Mouse (Mus musculus): ENCODE results near the gene Eif4a2. TPM values are rescaled to one million over a fixed set of nuclear protein-coding genes. Genes with fewer than 3 reads are reported as not detected.
A peak's percentile ranks its signal among the peaks of the same experiment; 100 is the strongest.

Eif4a2 gene
- total and polyA plus RNA-seq, 2 experiments from 2014 or later, result 260 to 490 TPM

DNA sequence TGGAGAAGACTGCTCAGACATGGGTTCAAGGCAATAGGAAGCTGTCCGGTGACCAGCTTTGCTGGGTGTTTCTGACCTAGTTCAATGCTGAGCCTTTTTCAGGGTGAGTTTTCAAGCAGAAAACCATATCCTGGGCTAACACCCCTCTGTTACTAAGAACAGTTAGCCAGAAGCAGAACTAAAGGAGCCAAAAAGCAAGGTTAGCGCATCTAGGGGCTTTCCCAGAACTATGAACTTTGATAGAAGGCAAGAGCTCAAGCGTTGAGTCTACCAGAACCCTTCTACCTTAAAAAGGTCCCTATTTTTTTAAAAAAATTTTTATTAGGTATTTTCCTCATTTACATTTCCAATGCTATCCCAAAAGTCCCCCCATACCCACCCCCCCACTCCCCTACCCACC lies 33.7 kb downstream of the Eif4a2 start:
- no peaks in the 10 kb centered on the region for H3K27me3 ChIP-seq (ENCODE audit: insufficient read depth, low read length)
- 98% methylated on average over 3 of the region's 3 CpGs for WGBS

DNA sequence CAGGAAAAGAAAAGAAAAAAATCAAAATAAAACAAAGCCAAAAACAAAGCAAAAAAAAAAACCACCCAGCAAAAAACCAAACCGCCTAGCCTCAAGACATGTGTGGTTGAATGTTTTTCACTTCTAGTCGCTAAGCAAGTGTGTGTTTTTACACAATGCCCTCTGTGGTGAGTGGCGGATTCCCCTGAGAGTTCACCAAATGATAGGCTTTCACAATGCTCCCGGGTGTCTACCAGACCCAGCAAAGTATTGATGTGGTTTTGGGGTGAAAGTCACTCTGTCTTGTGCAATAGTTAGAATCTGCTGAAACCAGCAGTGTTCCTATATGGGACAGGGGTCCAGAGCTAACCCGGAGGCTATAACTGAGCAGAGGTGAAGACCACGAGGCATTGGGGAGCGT lies 37.1 kb downstream of the Eif4a2 start:
- no peak overlapping the region for H3K9ac ChIP-seq (replicated peaks; ENCODE audit: low read length)
- WGBS, result 84% methylated on average over 7 of the region's 7 CpGs
- no peak for TF ChIP-seq CTCF (IDR thresholded peaks at IDR 0.05; ENCODE audit: low read depth)
- H3K4me2 ChIP-seq (ENCODE audit: low read depth, low read length), result no peak overlapping the region
- ATAC-seq (no peak), DNase-seq (ENCODE audit: low spot score) (no peak)
- H3K27me3 ChIP-seq (ENCODE audit: insufficient read depth, low read length), result no peaks in the 10 kb centered on the region
- H3K36me3 ChIP-seq (ENCODE audit: insufficient read depth, low read length), result no peaks in the 10 kb centered on the region
- H3K4me3 ChIP-seq (ENCODE audit: low read length), result no peak overlapping the region
- H3K9me3 ChIP-seq (ENCODE audit: low read length), result no peaks in the 10 kb centered on the region
- no peaks in the 10 kb centered on the region for H3K4me1 ChIP-seq (ENCODE audit: insufficient read depth, low read length)
- no peak overlapping the region for H3K27ac ChIP-seq

More for the DNA sequence above, 33.7 kb downstream of the Eif4a2 start:
- DNase-seq (ENCODE audit: low spot score) (no peak), ATAC-seq (no peak)
- H3K27ac ChIP-seq, result no peak overlapping the region
- no peaks in the 10 kb centered on the region for H3K4me1 ChIP-seq (ENCODE audit: insufficient read depth, low read length)
- TF ChIP-seq CTCF (IDR thresholded peaks at IDR 0.05; ENCODE audit: low read depth), result no peak
- no peak overlapping the region for H3K9ac ChIP-seq (replicated peaks; ENCODE audit: low read length)
- H3K36me3 ChIP-seq (ENCODE audit: insufficient read depth, low read length), result no peaks in the 10 kb centered on the region
- no peak overlapping the region for H3K4me2 ChIP-seq (ENCODE audit: low read depth, low read length)
- H3K9me3 ChIP-seq (ENCODE audit: low read length), result no peaks in the 10 kb centered on the region
- H3K4me3 ChIP-seq (ENCODE audit: low read length), result no peak overlapping the region

DNA sequence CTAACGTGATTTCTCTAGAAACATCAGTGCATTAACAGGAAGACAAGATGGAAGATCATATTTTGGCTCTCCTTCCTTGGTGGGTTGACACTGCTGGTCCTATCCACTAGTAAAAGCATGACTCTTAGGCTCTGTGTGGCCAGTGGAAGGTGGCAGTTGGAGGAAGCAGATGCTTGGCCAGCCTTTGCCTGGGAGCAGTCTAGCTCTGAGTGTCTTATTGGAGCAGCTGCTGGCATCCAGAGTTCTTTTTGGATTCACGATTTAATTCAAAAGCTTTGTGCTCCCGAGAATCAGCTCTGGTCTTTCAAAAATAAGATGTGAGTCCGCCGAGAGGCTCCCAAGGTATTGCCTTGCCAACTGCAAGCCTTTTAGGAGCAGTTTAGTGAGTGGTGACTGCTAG lies 38.0 kb downstream of the Eif4a2 start:
- DNase-seq (ENCODE audit: low spot score) (no peak), ATAC-seq (no peak)
- Histone ChIP-seq H3K27me3 (ENCODE audit: insufficient read depth, low read length) (no peaks in the 10 kb centered on the region), H3K4me2 (ENCODE audit: low read depth, low read length) (no peak overlapping the region), H3K4me3 (ENCODE audit: low read length) (no peak overlapping the region), H3K36me3 (ENCODE audit: insufficient read depth, low read length) (no peaks in the 10 kb centered on the region), H3K9ac (replicated peaks; ENCODE audit: low read length) (no peak overlapping the region), H3K4me1 (ENCODE audit: insufficient read depth, low read length) (no peaks in the 10 kb centered on the region), H3K27ac (no peak overlapping the region), H3K9me3 (ENCODE audit: low read length) (no peaks in the 10 kb centered on the region)
- WGBS, result 65% methylated on average over 5 of the region's 5 CpGs
- no peak for TF ChIP-seq CTCF (IDR thresholded peaks at IDR 0.05; ENCODE audit: low read depth)

DNA sequence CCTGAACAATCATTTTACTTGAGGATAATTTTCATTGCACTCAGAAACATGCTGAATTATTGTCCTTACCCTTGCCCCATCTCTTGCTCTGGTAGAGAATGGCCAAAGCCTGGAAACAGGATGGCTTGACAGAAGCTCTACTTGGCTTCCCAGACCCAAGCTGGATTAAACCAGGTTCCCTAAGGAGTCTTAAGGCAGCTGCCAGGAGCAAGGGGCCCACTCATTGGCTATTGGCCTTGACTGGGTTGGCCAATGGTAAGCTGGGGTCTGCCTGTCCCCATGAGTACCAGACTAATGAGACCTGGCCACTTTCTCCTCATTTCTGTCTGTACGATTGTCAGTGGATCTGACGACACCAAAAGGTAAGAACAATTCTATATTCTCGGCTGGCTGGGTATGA lies 39.0 kb downstream of the Eif4a2 start, which contains the start of gene Adipoq:
TSS of gene Adipoq (plus strand) at position 257 of the 400 bp plus-strand sequence.
- no peak within 1 kb of the TSS for H3K4me2 ChIP-seq (ENCODE audit: low read depth, low read length)

DNA sequence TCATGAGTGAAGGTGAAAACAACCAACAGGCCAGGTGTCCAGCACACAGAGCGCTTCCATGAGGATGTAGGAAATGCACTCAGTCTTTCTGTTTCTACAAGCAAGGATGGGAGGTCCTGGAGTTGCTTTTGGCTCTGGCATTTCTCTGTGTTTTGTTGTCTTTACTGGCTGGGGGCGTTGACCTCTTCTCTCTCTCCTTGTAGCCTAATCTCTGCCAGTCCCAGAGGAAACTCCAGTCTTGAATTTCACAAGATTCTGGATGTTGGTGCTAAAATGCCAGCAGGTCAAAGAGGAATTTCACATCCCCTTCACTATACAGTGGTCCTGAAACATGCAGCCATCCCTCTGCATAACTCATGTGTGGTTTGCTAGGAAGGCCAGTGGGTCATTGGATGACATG lies 41.7 kb downstream of the Eif4a2 start:
- Histone ChIP-seq H3K4me3 (ENCODE audit: low read length) (no peak overlapping the region), H3K9me3 (ENCODE audit: low read length) (no peaks in the 10 kb centered on the region), H3K27ac (no peak overlapping the region), H3K4me2 (ENCODE audit: low read depth, low read length) (no peak overlapping the region), H3K27me3 (ENCODE audit: insufficient read depth, low read length) (no peaks in the 10 kb centered on the region), H3K4me1 (ENCODE audit: insufficient read depth, low read length) (no peaks in the 10 kb centered on the region), H3K36me3 (ENCODE audit: insufficient read depth, low read length) (no peaks in the 10 kb centered on the region), H3K9ac (replicated peaks; ENCODE audit: low read length) (no peak overlapping the region)
- WGBS, result 83% methylated on average over 2 of the region's 2 CpGs
- DNase-seq (ENCODE audit: low spot score) (no peak), ATAC-seq (no peak)
- no peak for TF ChIP-seq CTCF (IDR thresholded peaks at IDR 0.05; ENCODE audit: low read depth)

More for the DNA sequence above, 39.0 kb downstream of the Eif4a2 start, which contains the start of gene Adipoq:
- Histone ChIP-seq H3K36me3 (ENCODE audit: insufficient read depth, low read length) (no peaks in the 10 kb centered on the region), H3K4me1 (ENCODE audit: insufficient read depth, low read length) (no peaks in the 10 kb centered on the region), H3K9ac (replicated peaks; ENCODE audit: low read length) (no peak within 1 kb of the TSS), H3K9me3 (ENCODE audit: low read length) (no peaks in the 10 kb centered on the region), H3K27ac (no peak within 1 kb of the TSS), H3K4me3 (ENCODE audit: low read length) (no peak within 1 kb of the TSS), H3K27me3 (ENCODE audit: insufficient read depth, low read length) (no peaks in the 10 kb centered on the region)
- WGBS, result 91% methylated on average over 3 of the region's 3 CpGs
- no peak for DNase-seq (ENCODE audit: low spot score)
- TF ChIP-seq CTCF (IDR thresholded peaks at IDR 0.05; ENCODE audit: low read depth), result no peak
- ATAC-seq, result no peak

DNA sequence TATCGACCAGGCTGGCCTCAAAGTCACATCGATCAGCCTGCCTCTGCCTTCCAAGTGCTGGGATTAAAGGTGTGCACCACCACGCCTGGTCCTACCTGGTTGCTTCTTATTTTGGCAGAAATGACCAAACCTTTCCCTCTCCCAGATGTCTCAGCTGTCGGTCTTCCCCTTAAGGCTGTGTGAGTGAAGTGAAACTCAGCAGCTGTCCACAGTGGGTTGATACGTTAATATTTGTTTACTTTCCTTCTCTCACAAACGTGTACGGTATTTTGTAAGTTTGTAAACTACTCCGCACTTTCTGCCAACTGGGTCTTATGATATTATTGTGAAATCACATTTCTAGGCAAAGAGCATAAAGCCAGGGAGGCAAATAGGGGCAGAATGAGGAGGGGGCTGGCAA lies 42.2 kb downstream of the Eif4a2 start:
- Histone ChIP-seq H3K4me1 (ENCODE audit: insufficient read depth, low read length) (no peaks in the 10 kb centered on the region), H3K27ac (no peak overlapping the region), H3K27me3 (ENCODE audit: insufficient read depth, low read length) (no peaks in the 10 kb centered on the region), H3K4me2 (ENCODE audit: low read depth, low read length) (no peak overlapping the region), H3K9me3 (ENCODE audit: low read length) (no peaks in the 10 kb centered on the region), H3K9ac (replicated peaks; ENCODE audit: low read length) (no peak overlapping the region), H3K4me3 (ENCODE audit: low read length) (no peak overlapping the region), H3K36me3 (ENCODE audit: insufficient read depth, low read length) (no peaks in the 10 kb centered on the region)
- WGBS, result 90% methylated on average over 8 of the region's 8 CpGs
- TF ChIP-seq CTCF (IDR thresholded peaks at IDR 0.05; ENCODE audit: low read depth), result no peak
- DNase-seq (ENCODE audit: low spot score), result no peak
- no peak for ATAC-seq

DNA sequence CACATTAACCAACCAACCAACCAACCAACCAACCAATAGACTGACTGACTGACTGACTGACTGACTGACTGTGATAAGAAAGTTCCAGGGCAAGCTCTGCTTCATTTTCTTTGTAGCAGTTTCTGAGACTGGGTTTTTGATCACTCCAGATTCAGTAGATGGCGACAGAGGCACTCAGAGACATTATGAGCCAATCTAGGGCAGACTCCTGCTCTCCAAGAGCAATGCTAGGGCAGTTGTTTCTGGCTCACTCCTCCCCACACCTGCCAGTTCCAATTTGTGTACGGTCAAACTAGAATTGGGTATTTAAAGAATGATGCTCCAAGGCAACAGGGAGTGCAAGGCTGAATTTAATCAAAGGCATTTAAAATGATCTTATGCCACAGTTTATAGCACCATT lies 44.2 kb downstream of the Eif4a2 start:
- ATAC-seq (no peak), DNase-seq (ENCODE audit: low spot score) (peak; percentile 76)
- TF ChIP-seq CTCF (IDR thresholded peaks at IDR 0.05; ENCODE audit: low read depth), result peak; percentile 74
- Histone ChIP-seq H3K4me3 (ENCODE audit: low read length) (no peak overlapping the region), H3K4me2 (ENCODE audit: low read depth, low read length) (no peak overlapping the region), H3K27ac (no peak overlapping the region), H3K4me1 (ENCODE audit: insufficient read depth, low read length) (no peaks in the 10 kb centered on the region), H3K27me3 (ENCODE audit: insufficient read depth, low read length) (no peaks in the 10 kb centered on the region), H3K9ac (replicated peaks; ENCODE audit: low read length) (no peak overlapping the region), H3K9me3 (ENCODE audit: low read length) (no peaks in the 10 kb centered on the region), H3K36me3 (ENCODE audit: insufficient read depth, low read length) (no peaks in the 10 kb centered on the region)
- WGBS, result 15% methylated on average over 2 of the region's 2 CpGs
